In the genomic region with DNA sequence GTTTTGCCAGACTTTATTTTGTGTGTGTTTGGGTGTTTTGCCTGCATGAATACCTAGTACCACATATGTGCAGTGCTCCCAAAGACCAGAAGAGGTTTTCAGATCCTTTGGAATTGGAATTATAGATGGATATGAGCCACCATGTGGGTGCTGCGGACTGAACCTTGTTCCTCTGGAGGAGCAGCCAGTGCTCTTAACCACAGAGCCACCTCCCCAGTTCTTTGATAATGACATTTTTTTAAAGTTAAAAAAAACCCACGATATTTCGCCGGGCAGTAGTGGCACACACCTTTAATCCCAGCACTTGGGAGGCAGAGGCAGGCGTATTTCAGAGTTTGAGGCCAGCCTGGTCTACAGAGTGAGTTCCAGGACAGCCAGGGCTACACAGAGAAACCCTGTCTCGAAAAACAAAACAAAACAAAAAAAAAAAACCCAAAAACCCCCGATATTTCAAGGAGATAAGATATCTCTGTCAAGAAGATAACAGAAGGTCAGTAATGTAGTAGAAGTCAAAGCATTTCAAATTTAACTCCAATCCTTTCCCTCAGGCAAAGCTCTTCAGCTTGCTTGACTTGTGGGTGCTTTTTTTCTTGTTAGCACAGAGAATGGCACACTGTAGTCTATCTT, we compare ENCODE assay signal across 30 mouse cellular contexts.
"Had no signal": no experiment of that assay in that cellular context is flagged by ENCODE, and none has a peak within 500 bp of the region (broad histone marks: within the 10 kb centered on the region; RNA-seq: fewer than 3 reads in every experiment).

No protein-coding gene starts in this region.

- H3K27me3 ChIP-seq: heart, embryonic 12.5 days; heart, embryonic 13.5 days; heart, embryonic 15.5 days; hindbrain, embryonic 12.5 days; hindbrain, embryonic 13.5 days; hindbrain, embryonic 15.5 days; intestine, embryonic 15.5 days; kidney, embryonic 15.5 days had no signal

- H3K4me1 ChIP-seq: heart, embryonic 12.5 days; heart, embryonic 13.5 days; heart, embryonic 15.5 days; hindbrain, embryonic 10.5 days; hindbrain, embryonic 12.5 days; hindbrain, embryonic 13.5 days; hindbrain, embryonic 15.5 days; intestine, embryonic 15.5 days; kidney, embryonic 15.5 days had no signal

- DNase-seq: heart, postnatal 10 days; heart, postnatal 14 days; heart, postnatal 36 days; heart, postnatal 4 days; kidney, adult 11 months; kidney, adult 18-20 months; kidney, adult 2 months; kidney, adult 8-10 months; kidney, adult 9 months; kidney, postnatal 10 days; kidney, postnatal 14 days; kidney, postnatal 25 days; kidney, postnatal 36 days; kidney, postnatal 4 days; layer of hippocampus, adult 9-11 months; layer of hippocampus, postnatal 36 days had no signal

- H3K27ac ChIP-seq: heart, embryonic 13.5 days; heart, embryonic 15.5 days; hindbrain, embryonic 10.5 days; hindbrain, embryonic 12.5 days; hindbrain, embryonic 13.5 days; hindbrain, embryonic 14.5 days; hindbrain, embryonic 15.5 days; hindbrain, postnatal 0 days; intestine, embryonic 15.5 days; kidney, embryonic 15.5 days; kidney, postnatal 0 days; layer of hippocampus, adult 2 months; left cerebral cortex, adult 2 months had no signal

- H3K9ac ChIP-seq: heart, embryonic 12.5 days; heart, embryonic 13.5 days; heart, embryonic 15.5 days; hindbrain, embryonic 12.5 days; hindbrain, embryonic 13.5 days; hindbrain, embryonic 14.5 days; hindbrain, embryonic 15.5 days; intestine, embryonic 15.5 days; kidney, embryonic 15.5 days had no signal

- H3K9me3 ChIP-seq: hindbrain, embryonic 12.5 days; hindbrain, embryonic 13.5 days; intestine, embryonic 15.5 days; kidney, embryonic 15.5 days had no signal

- H3K4me3 ChIP-seq: heart, embryonic 12.5 days; heart, embryonic 13.5 days; heart, embryonic 15.5 days; hindbrain, embryonic 10.5 days; hindbrain, embryonic 12.5 days; hindbrain, embryonic 13.5 days; hindbrain, embryonic 15.5 days; intestine, embryonic 15.5 days; kidney, embryonic 15.5 days; layer of hippocampus, adult 2 months; left cerebral cortex, adult 2 months had no signal
